Mouse (Mus musculus) neural tube, embryonic 14.5 days (tissue): Measurements from ENCODE around the gene Hic2. TPM values are rescaled to one million over a fixed set of nuclear protein-coding genes. Genes with fewer than 3 reads are reported as not detected.

Source experiments
- ATAC-seq: fragments of 200-750 bp; cut with Nextera tagmentation; 2 replicates; pipeline ENCODE4 v1.8.0; 2017; ENCODE audit warnings: low read depth, mild to moderate bottlenecking, moderate TSS enrichment, moderate library complexity
- H3K27ac ChIP-seq: fragments of 300-500 bp; sonication (generic); 2 replicates; pipeline ENCODE4 v1.5.1; 2014; ENCODE audit warnings: low read depth, mild to moderate bottlenecking, control low read depth, low read length, moderate library complexity, mixed read lengths
- H3K27me3 ChIP-seq: fragments of 300-500 bp; sonication (generic); 2 replicates; pipeline ENCODE4 v1.6.1; 2014; ENCODE audit warnings: low read length; ENCODE audit not compliant: control insufficient read depth, insufficient read depth
- H3K36me3 ChIP-seq: fragments of 300-500 bp; sonication (generic); 2 replicates; pipeline ENCODE4 v1.6.1; 2014; ENCODE audit warnings: low read length, mixed read lengths; ENCODE audit not compliant: control insufficient read depth, insufficient read depth
- H3K4me1 ChIP-seq: fragments of 300-500 bp; sonication (generic); 2 replicates; pipeline ENCODE4 v1.6.1; 2014; ENCODE audit warnings: low read length; ENCODE audit not compliant: control insufficient read depth, insufficient read depth
- H3K4me2 ChIP-seq: fragments of 300-500 bp; sonication (generic); 2 replicates; pipeline ENCODE4 v1.6.1; 2014; ENCODE audit warnings: mild to moderate bottlenecking, low read depth, low read length, control low read depth
- H3K4me3 ChIP-seq: fragments of 300-500 bp; sonication (generic); 2 replicates; pipeline ENCODE4 v1.5.1; 2014; ENCODE audit warnings: low read depth, low read length, control low read depth, mixed read lengths
- H3K9ac ChIP-seq: fragments of 300-500 bp; sonication (generic); replicated peaks from 2 replicates; pipeline ENCODE4 v1.6.1; 2014; ENCODE audit warnings: low read depth, mild to moderate bottlenecking, control low read depth, low read length, mixed read lengths
- H3K9me3 ChIP-seq: fragments of 300-500 bp; sonication (generic); 2 replicates; pipeline ENCODE4 v1.6.1; 2016; ENCODE audit warnings: low read length; ENCODE audit not compliant: control insufficient read depth
- WGBS: fragments of 180-500 bp; shearing (Covaris S2); extraction: QIAGEN DNeasy Blood & Tissue Kit; methylation state at CpG from one replicate; pipeline ENCODE4 v1.1.7; 2014; 5-methylcytosine and 5-hydroxymethylcytosine counted together
- polyA plus RNA-seq: library from polyadenylated mRNA; unstranded; fragments of >200 nt; fragmentation: Nextera tagmentation; extraction: Ambion mirVana; gene quantifications from 2 replicates; pipeline ENCODE4 v1.2.1, GENCODE M21; 2014

The Hic2 gene
- polyA plus RNA-seq, 1 experiment from 2014 or later = 4.8 TPM

DNA sequence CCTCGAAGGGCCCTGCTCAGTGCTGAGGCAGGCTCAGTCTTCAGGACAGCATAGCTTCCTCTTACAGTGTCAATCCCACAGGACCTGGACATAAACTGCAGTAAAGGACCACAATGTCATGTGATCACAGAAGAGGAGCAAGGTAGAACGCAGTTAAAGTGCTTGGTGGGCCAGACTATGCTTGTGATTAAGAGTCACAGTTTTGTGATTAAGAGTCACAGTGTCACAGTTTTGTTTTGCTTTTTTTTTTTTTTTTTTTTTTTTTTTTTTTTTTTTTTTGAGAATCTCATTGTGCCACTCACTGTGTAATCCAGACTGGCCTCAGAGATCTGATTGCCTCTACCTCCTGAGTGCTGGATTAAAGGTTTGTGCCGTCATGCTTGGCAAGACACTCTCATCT, 32.7 kb downstream of the Hic2 start:
- Histone ChIP-seq H3K27ac (no peak overlapping the region), H3K4me3 (no peak overlapping the region), H3K9ac (no peak overlapping the region), H3K27me3 (no peaks in the 10 kb centered on the region), H3K4me2 (no peak overlapping the region), H3K4me1 (no peaks in the 10 kb centered on the region), H3K9me3 (0 out of 2 replicates have a peak, but pooled peaks cover 3% of the 10 kb centered on the region), H3K36me3 (no peaks in the 10 kb centered on the region)
- no peak for ATAC-seq
- WGBS = 92% methylated on average over 3 of the region's 3 CpGs

DNA sequence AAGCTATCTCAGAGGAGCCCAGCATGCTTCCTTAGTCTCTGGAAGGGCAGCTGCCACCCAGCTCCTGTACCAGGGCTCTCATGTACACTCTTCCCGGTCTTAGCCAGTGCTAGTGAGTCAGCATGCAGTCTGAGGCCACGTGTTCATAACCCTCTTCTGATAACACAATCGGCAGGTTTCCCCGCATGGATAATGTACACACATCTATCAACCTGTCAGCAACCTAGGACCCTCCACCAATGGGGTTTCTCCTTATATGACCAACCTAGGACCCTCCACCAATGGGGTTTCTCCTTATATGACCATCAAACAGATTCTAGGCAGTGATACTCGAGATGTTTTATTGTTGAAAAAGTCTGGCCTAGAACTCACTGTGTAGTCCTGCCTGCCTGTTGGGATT, 34.6 kb downstream of the Hic2 start:
- H3K4me3 ChIP-seq = no peak overlapping the region
- no peaks in the 10 kb centered on the region for H3K36me3 ChIP-seq
- H3K4me1 ChIP-seq = no peaks in the 10 kb centered on the region
- no peak overlapping the region for H3K4me2 ChIP-seq
- H3K9me3 ChIP-seq = 0 out of 2 replicates have a peak, but pooled peaks cover 3% of the 10 kb centered on the region
- 60% methylated on average over 5 of the region's 5 CpGs for WGBS
- peak; percentile 19; the same call in 1 of the 2 replicates for ATAC-seq
- H3K27me3 ChIP-seq = no peaks in the 10 kb centered on the region
- H3K27ac ChIP-seq = no peak overlapping the region
- no peak overlapping the region for H3K9ac ChIP-seq

DNA sequence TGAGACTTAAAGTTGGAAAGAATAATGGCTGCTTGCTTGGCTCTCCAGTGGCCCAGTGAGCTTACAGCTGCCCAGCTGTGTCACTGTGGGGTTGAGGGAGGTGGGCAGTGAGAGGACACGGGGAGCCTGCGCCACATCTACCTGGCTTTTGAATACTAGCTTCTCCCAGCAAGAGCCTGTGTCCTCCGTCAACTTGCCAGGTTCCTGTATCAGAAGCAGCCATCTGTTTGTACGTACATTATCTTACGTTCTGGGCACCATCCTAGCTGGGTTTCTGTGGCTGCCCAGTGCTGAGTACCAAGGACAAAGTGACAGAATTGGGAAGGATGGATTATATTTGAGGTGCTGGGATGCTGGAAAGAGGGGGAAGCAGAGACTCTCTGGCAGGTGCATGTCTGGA, 36.5 kb downstream of the Hic2 start:
- no peaks in the 10 kb centered on the region for H3K27me3 ChIP-seq
- no peak for ATAC-seq
- H3K4me3 ChIP-seq = no peak overlapping the region
- no peak overlapping the region for H3K4me2 ChIP-seq
- H3K36me3 ChIP-seq = no peaks in the 10 kb centered on the region
- H3K27ac ChIP-seq = no peak overlapping the region
- WGBS = 96% methylated on average over 5 of the region's 5 CpGs
- 0 out of 2 replicates have a peak, but pooled peaks cover 3% of the 10 kb centered on the region for H3K9me3 ChIP-seq
- H3K9ac ChIP-seq = no peak overlapping the region
- no peaks in the 10 kb centered on the region for H3K4me1 ChIP-seq

- WGBS = 71% methylated on average over 4 of the region's 4 CpGs
Measured at GRCm38 (mm10) chr16:17271124-17271523, 37.8 kb downstream of the Hic2 start.

DNA sequence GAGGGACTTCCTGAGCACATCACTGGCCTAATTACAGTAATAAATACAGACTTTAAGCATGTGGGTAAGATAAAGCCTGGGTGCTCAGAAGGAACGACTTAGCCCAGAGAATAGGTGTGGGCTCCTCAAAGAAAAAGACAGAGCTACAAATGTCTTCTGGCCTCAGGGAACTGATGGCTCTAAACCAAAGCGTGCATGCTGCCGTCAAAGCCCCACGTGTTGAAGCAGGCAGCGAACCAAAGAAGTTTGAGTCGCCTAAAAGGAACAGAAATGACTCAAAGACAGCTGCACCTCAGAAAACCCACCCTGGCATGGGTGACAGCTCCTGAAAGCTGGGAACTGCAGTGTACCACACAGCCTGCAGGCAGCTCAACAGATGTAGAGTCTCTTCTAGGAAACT, 38.5 kb downstream of the Hic2 start:
- WGBS = 87% methylated on average over 6 of the region's 6 CpGs
- Histone ChIP-seq H3K27me3 (no peaks in the 10 kb centered on the region; the same call in 1 of the 2 replicates), H3K9me3 (0 out of 2 replicates have a peak, but pooled peaks cover 3% of the 10 kb centered on the region), H3K4me2 (no peak overlapping the region), H3K4me1 (peaks cover 4% of the 10 kb centered on the region; the same call in 1 of the 2 replicates), H3K36me3 (no peaks in the 10 kb centered on the region), H3K9ac (no peak overlapping the region), H3K4me3 (no peak overlapping the region), H3K27ac (no peak overlapping the region)
- ATAC-seq = no peak

More at GRCm38 (mm10) chr16:17271124-17271523, 37.8 kb downstream of the Hic2 start:
- Histone ChIP-seq H3K27me3 (no peaks in the 10 kb centered on the region), H3K4me2 (no peak overlapping the region), H3K36me3 (no peaks in the 10 kb centered on the region), H3K9me3 (0 out of 2 replicates have a peak, but pooled peaks cover 3% of the 10 kb centered on the region), H3K27ac (no peak overlapping the region), H3K4me3 (no peak overlapping the region), H3K9ac (no peak overlapping the region), H3K4me1 (no peaks in the 10 kb centered on the region)
- ATAC-seq = no peak

DNA sequence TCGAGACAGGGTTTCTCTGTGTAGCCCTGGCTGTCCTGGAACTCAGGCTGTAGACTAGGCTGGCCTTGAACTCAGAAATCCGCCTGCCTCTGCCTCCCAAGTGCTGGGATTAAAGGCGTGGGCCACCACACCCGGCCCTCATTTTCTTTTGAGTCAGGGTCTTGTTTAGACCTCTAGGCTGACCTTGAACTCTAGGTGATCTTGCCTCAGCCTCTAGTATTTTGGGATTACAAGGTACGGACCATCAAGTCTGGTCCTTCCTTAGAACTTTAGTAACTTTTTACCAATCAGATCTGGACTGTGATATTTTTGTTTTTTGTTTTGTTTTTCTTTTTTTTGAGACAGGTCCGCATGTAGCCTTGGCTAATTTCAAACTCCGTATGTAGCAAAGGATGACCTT, 42.3 kb downstream of the Hic2 start, which contains the start of gene Tmem191c:
Tmem191c (plus strand) TSS at position 357 of the 400 bp plus-strand sequence.
- peak within 1 kb of the TSS; percentile 80 for H3K27ac ChIP-seq
- peak within 1 kb of the TSS; percentile 54 for H3K9ac ChIP-seq
- 0 out of 2 replicates have a peak, but pooled peaks cover 2% of the 10 kb centered on the region for H3K9me3 ChIP-seq
- peaks cover 11% of the 10 kb centered on the region for H3K36me3 ChIP-seq
- 60% methylated on average over 7 of the region's 7 CpGs for WGBS
- peak within 1 kb of the TSS; percentile 38 for H3K4me3 ChIP-seq
- peak within 1 kb of the TSS; percentile 80 for H3K4me2 ChIP-seq
- H3K27me3 ChIP-seq = peaks cover 22% of the 10 kb centered on the region
- ATAC-seq = no peak
- peaks cover 19% of the 10 kb centered on the region for H3K4me1 ChIP-seq

DNA sequence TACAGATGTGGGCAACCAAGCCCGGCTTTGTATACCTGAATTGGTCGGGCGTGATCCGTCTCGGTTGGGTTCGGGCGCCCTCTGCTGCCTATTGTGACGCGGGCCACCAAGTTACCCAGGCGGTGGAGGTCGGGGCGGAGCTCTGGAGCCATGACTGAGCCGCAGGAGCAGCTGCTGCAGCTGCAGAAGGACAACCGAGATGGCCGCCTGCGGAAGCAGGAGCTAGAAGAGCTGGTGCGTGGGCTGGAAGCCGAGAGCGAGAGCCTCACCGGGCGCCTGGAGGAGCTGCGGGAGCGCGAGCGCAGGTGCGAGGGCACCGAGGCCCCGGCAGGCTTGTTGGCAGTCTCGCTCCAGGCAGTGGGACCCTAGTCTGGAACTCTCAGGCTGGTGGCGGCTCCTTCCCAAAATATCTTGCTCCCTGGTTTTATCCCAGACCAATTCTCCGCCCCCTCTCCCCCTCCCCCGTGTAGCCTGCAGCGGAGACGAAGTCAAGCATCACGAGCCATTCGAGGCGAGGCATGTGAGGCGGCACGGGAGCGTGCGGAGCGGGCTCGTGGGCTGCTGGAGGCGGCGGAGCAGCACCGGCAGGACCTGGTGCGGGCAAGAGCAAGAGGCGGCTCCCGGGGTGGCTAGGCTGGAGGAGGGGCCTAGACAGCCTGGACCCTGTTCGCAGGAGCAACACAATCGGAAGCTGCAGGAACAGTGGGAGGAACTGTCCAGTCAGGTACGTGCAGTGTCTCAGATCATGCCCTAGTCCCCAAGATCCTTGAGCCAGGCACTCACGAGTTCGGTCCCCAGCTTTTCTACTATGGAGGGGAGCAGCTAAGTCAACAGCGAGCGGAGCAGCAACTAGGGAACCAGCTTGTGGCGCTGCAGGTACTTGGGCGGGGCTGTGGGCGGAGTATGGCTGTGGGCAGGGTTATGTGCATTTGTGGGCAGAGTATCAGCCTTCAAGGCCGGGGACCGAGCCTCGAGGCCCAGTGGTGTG, 43.1 kb downstream of the Hic2 start:
- peak; percentile 88 for ATAC-seq
- Histone ChIP-seq H3K36me3 (peaks cover 15% of the 10 kb centered on the region), H3K4me2 (peak overlapping the region; percentile 80), H3K27me3 (peaks cover 22% of the 10 kb centered on the region), H3K4me1 (peaks cover 19% of the 10 kb centered on the region), H3K4me3 (peak overlapping the region; percentile 38), H3K9ac (peak overlapping the region; percentile 54), H3K9me3 (no peaks in the 10 kb centered on the region), H3K27ac (peak overlapping the region; percentile 80)
- under 1% methylated on average over 59 of the region's 62 CpGs for WGBS

- H3K27me3 ChIP-seq = peaks cover 22% of the 10 kb centered on the region
- peak overlapping the region; percentile 80 for H3K4me2 ChIP-seq
- H3K27ac ChIP-seq = peak overlapping the region; percentile 22; the same call in 1 of the 2 replicates
- 3% methylated on average over 61 of the region's 61 CpGs for WGBS
- H3K4me1 ChIP-seq = peaks cover 19% of the 10 kb centered on the region
- peak; percentile 42 for ATAC-seq
- H3K9ac ChIP-seq = 0 out of 2 replicates have a peak overlapping the region, but pooled peaks have one; percentile 34
- H3K9me3 ChIP-seq = no peaks in the 10 kb centered on the region
- peaks cover 26% of the 10 kb centered on the region for H3K36me3 ChIP-seq
- peak overlapping the region; percentile 38 for H3K4me3 ChIP-seq
Measured at GRCm38 (mm10) chr16:17277342-17278211, 44.2 kb downstream of the Hic2 start.
